Mouse (Mus musculus): ENCODE measurements around the gene Cog4. TPM values are rescaled to one million over a fixed set of nuclear protein-coding genes. Genes with fewer than 3 reads are reported as not detected.

Gene Cog4
- polyA plus RNA-seq (2014; fragmentation: Nextera tagmentation; extraction: Ambion mirVana) = 66.7 and 73.0 TPM in 2 replicates

DNA sequence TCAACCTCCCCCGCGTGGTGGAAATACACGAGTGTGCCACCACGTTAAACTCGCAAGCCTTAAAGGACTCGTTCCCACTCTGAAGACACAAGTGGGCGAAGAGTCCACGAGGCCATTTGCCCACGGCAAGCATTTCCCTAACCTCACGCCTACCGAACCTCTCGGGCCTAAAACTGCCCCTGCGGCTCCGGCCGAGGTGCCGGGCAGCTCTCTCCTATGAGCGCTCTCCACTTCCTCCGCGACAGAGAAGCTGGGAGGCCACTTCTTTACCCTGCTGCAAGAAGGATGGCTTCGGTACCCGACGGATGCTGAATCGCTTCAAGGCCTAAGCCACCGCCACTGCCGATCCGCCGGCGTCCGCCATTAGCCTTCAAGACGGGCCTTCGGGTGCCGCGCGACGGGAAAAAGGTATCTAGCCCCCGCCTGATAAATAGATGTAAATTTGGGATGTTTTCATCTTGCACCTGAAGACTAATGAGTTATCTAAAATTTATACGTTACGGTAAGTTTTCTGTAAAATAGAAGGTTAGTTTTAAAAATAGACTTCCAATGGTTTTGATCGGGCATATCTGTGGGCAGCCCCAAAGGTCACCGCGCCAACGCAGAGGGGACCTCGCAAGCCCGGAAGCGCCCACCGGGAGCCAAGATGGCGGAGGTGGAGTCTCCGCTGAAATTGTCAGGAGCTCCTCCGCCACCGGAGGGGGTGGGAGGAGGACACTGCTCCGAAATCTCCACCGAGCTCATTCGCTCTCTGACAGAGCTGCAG is at the start of gene Cog4, which contains the start of gene Sf3b3:
Cog4 (plus strand) TSS at position 196 of the 766 bp plus-strand sequence.
Sf3b3 (minus strand) TSS at position 383 of the 766 bp plus-strand sequence.
- under 1% methylated on average over 53 of the region's 53 CpGs for WGBS
- Histone ChIP-seq H3K4me2 (replicated peaks) (peak within 1 kb of the TSS; percentile 71), H3K9me3 (ENCODE audit: control insufficient read depth, low read length) (no peaks in the 10 kb centered on the region), H3K4me3 (replicated peaks; ENCODE audit: low read length) (peak within 1 kb of the TSS; percentile 92), H3K27me3 (ENCODE audit: control insufficient read depth, insufficient read depth, low read length) (no peaks in the 10 kb centered on the region), H3K9ac (peak within 1 kb of the TSS; percentile 94), H3K4me1 (replicated peaks; ENCODE audit: control insufficient read depth, insufficient read depth, low read length) (peaks cover 19% of the 10 kb centered on the region), H3K36me3 (replicated peaks; ENCODE audit: control insufficient read depth, insufficient read depth) (peaks cover 52% of the 10 kb centered on the region), H3K27ac (peak within 1 kb of the TSS; percentile 88)
- peak; percentile 93 for DNase-seq (ENCODE audit: low spot score)
- peak; percentile 93 for ATAC-seq (ENCODE audit: low FRiP score)

DNA sequence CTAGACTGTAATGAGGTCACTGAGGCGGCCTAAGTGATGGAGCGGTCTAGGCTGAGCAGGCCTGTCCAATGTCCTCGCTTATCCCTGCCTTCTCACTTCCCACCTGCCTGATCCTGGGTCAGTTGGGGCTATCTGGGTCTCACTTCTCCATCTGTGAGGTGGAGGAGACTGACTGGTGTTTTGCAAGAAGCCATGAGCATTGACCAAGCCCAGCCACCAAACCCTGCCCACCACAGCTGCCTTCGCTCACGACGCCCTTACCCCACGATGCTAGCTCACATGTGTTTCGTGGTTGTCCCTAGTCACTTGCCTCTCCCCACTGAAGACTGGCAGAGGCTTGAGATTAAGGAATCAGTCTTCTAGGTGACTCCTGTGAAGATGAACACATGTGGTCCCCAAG is 49.3 kb upstream of the Cog4 start:
- Histone ChIP-seq H3K27me3 (ENCODE audit: control insufficient read depth, insufficient read depth, low read length) (no peaks in the 10 kb centered on the region), H3K4me3 (replicated peaks; ENCODE audit: low read length) (no peak overlapping the region), H3K4me1 (replicated peaks; ENCODE audit: control insufficient read depth, insufficient read depth, low read length) (no peaks in the 10 kb centered on the region), H3K36me3 (replicated peaks; ENCODE audit: control insufficient read depth, insufficient read depth) (no peaks in the 10 kb centered on the region), H3K9me3 (ENCODE audit: control insufficient read depth, low read length) (peaks cover 3% of the 10 kb centered on the region; the same call in 1 of the 2 replicates), H3K9ac (no peak overlapping the region), H3K4me2 (replicated peaks) (no peak overlapping the region), H3K27ac (no peak overlapping the region)
- DNase-seq (ENCODE audit: low spot score) (no peak), ATAC-seq (ENCODE audit: low FRiP score) (no peak)
- over 99% methylated on average over 8 of the region's 8 CpGs for WGBS

DNA sequence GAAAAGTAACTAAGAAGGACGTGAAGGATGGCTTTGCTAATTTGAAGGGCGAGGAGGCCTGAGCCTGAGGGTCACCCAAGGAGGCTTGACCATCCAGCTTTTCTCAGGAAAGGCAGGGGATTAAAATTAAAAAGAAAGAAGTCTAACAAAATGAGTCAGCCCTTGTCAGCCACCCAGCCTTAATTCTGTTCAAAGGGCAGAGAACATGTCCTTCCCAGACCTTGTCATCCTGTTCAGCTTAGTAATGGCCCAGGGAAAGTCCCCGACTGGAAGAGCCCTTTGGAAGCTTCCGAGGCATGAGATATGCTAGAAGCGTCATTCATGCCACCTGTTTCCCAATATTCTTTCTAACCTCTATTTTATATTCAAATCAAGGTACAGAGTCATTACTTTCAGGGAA is 43.4 kb upstream of the Cog4 start:
- ATAC-seq (ENCODE audit: low FRiP score) (no peak), DNase-seq (ENCODE audit: low spot score) (no peak)
- H3K36me3 ChIP-seq (replicated peaks; ENCODE audit: control insufficient read depth, insufficient read depth) = no peaks in the 10 kb centered on the region
- no peak overlapping the region for H3K4me2 ChIP-seq (replicated peaks)
- H3K9me3 ChIP-seq (ENCODE audit: control insufficient read depth, low read length) = no peaks in the 10 kb centered on the region
- WGBS = 82% methylated on average over 5 of the region's 5 CpGs
- no peaks in the 10 kb centered on the region for H3K4me1 ChIP-seq (replicated peaks; ENCODE audit: control insufficient read depth, insufficient read depth, low read length)
- no peaks in the 10 kb centered on the region for H3K27me3 ChIP-seq (ENCODE audit: control insufficient read depth, insufficient read depth, low read length)
- no peak overlapping the region for H3K4me3 ChIP-seq (replicated peaks; ENCODE audit: low read length)
- H3K9ac ChIP-seq = no peak overlapping the region
- H3K27ac ChIP-seq = no peak overlapping the region

DNA sequence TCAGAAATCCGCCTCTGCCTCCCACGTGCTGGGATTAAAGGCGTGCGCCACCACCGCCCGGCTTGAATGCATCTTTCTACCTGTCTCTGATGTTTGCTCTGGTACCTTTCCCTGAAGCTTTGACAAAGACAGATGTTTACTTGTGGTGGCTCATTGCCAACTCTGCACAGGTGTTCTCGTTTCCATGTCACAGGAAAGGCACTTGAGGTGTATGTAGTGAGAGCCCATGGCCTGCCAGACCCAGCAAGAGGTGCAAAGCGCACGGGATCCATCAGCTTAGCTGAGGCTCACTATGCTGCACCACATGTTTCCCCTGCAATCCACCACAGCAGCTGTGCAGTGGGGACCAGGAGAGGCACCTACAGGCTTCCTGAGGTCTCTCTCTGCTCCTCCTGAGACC is 42.5 kb upstream of the Cog4 start:
- Histone ChIP-seq H3K36me3 (replicated peaks; ENCODE audit: control insufficient read depth, insufficient read depth) (peaks cover 7% of the 10 kb centered on the region; the same call in 1 of the 2 replicates), H3K27ac (no peak overlapping the region), H3K9ac (no peak overlapping the region), H3K27me3 (ENCODE audit: control insufficient read depth, insufficient read depth, low read length) (no peaks in the 10 kb centered on the region), H3K9me3 (ENCODE audit: control insufficient read depth, low read length) (no peaks in the 10 kb centered on the region), H3K4me2 (replicated peaks) (no peak overlapping the region), H3K4me1 (replicated peaks; ENCODE audit: control insufficient read depth, insufficient read depth, low read length) (no peaks in the 10 kb centered on the region), H3K4me3 (replicated peaks; ENCODE audit: low read length) (no peak overlapping the region)
- ATAC-seq (ENCODE audit: low FRiP score) = no peak
- WGBS = 94% methylated on average over 9 of the region's 9 CpGs
- DNase-seq (ENCODE audit: low spot score) = no peak

DNA sequence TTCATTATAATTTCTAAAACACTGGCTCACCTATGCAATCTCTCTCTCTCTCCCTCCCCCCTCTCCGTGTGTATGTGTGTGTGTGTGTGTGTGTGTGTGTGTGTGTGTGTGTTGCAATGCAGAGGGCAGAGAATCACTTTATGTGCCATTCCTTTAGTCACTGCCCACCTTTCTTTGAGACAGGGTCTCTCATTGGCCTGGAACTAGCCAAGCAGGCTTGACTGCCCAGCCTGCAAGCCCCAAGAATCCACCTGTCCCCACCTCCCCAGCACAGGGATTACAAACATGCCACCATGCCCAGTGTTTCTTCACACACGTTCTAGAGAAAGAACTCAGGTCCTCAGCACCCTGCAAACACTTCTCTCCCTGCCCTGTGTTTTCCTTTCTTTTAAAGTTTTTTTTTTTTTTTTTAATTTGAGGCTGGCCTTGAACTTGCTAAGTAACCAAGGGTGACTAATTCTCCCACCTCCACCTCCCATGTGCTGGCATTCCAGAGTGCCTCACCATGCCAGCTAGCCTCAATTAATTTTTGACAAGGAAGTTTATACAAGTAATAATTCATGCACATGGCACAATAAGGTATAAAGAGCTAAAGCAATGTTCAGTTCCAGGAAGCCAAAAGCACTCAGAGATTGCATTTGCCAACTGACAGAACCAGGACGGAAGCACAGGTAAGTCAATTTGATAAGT is 41.4 kb upstream of the Cog4 start:
- no peak for DNase-seq (ENCODE audit: low spot score)
- H3K4me2 ChIP-seq (replicated peaks) = no peak overlapping the region
- H3K4me3 ChIP-seq (replicated peaks; ENCODE audit: low read length) = no peak overlapping the region
- ATAC-seq (ENCODE audit: low FRiP score) = no peak
- no peaks in the 10 kb centered on the region for H3K4me1 ChIP-seq (replicated peaks; ENCODE audit: control insufficient read depth, insufficient read depth, low read length)
- H3K9me3 ChIP-seq (ENCODE audit: control insufficient read depth, low read length) = no peaks in the 10 kb centered on the region
- peaks cover 18% of the 10 kb centered on the region for H3K36me3 ChIP-seq (replicated peaks; ENCODE audit: control insufficient read depth, insufficient read depth)
- no peaks in the 10 kb centered on the region for H3K27me3 ChIP-seq (ENCODE audit: control insufficient read depth, insufficient read depth, low read length)
- H3K27ac ChIP-seq = no peak overlapping the region
- H3K9ac ChIP-seq = no peak overlapping the region
- 60% methylated on average over 3 of the region's 3 CpGs for WGBS

DNA sequence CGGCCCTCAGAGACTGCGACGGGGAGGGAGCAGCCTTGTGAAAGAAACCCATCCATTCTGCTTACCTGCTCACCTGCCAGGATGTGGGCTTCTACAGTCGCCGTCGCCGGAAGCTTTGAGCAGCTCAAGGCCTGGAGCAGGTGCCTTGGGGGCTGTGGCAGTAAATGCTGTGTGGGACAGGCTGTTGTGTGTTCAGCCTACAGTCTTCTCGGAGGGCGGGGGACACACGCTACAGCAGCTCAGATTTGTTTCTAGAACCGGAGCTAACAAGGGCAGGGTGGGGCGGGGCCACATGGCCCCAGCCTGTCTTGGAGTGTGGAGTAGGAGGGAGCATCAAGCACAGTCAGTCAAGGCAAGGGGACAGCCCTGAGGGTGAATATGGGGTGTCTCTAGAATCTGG is 40.7 kb upstream of the Cog4 start, which contains the start of gene Il34:
Il34 (minus strand) TSS at position 256 of the 400 bp plus-strand sequence.
- Histone ChIP-seq H3K36me3 (replicated peaks; ENCODE audit: control insufficient read depth, insufficient read depth) (peaks cover 25% of the 10 kb centered on the region), H3K4me1 (replicated peaks; ENCODE audit: control insufficient read depth, insufficient read depth, low read length) (no peaks in the 10 kb centered on the region), H3K9ac (no peak within 1 kb of the TSS), H3K27me3 (ENCODE audit: control insufficient read depth, insufficient read depth, low read length) (no peaks in the 10 kb centered on the region), H3K27ac (no peak within 1 kb of the TSS), H3K4me2 (replicated peaks) (no peak within 1 kb of the TSS), H3K9me3 (ENCODE audit: control insufficient read depth, low read length) (no peaks in the 10 kb centered on the region), H3K4me3 (replicated peaks; ENCODE audit: low read length) (no peak within 1 kb of the TSS)
- 45% methylated on average over 12 of the region's 12 CpGs for WGBS
- no peak for DNase-seq (ENCODE audit: low spot score)
- no peak for ATAC-seq (ENCODE audit: low FRiP score)

DNA sequence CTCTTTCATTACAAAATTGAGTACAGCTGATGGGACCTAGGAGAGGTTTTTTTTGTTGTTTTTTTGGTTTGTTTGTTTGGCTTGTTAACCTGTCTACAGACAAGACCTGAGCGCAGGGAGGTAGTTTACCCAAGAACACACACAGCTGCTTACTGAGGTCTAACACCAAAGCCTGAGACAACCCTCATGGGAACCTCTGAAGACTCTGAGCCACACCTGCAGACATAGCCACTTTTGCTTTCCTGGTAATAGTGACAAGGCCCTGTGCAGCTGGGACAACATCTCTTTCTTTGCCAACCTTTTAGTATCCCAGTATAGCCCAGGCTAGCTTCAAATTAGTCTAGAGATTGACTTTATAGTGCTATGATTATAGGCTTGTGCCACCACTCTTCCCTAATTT is 40.3 kb upstream of the Cog4 start:
- Histone ChIP-seq H3K4me2 (replicated peaks) (no peak overlapping the region), H3K27ac (no peak overlapping the region), H3K9me3 (ENCODE audit: control insufficient read depth, low read length) (no peaks in the 10 kb centered on the region), H3K9ac (no peak overlapping the region), H3K36me3 (replicated peaks; ENCODE audit: control insufficient read depth, insufficient read depth) (peaks cover 30% of the 10 kb centered on the region), H3K4me3 (replicated peaks; ENCODE audit: low read length) (no peak overlapping the region), H3K27me3 (ENCODE audit: control insufficient read depth, insufficient read depth, low read length) (no peaks in the 10 kb centered on the region), H3K4me1 (replicated peaks; ENCODE audit: control insufficient read depth, insufficient read depth, low read length) (no peaks in the 10 kb centered on the region)
- WGBS = 100% methylated on average over 1 of the region's 1 CpGs
- ATAC-seq (ENCODE audit: low FRiP score) (no peak), DNase-seq (ENCODE audit: low spot score) (no peak)

DNA sequence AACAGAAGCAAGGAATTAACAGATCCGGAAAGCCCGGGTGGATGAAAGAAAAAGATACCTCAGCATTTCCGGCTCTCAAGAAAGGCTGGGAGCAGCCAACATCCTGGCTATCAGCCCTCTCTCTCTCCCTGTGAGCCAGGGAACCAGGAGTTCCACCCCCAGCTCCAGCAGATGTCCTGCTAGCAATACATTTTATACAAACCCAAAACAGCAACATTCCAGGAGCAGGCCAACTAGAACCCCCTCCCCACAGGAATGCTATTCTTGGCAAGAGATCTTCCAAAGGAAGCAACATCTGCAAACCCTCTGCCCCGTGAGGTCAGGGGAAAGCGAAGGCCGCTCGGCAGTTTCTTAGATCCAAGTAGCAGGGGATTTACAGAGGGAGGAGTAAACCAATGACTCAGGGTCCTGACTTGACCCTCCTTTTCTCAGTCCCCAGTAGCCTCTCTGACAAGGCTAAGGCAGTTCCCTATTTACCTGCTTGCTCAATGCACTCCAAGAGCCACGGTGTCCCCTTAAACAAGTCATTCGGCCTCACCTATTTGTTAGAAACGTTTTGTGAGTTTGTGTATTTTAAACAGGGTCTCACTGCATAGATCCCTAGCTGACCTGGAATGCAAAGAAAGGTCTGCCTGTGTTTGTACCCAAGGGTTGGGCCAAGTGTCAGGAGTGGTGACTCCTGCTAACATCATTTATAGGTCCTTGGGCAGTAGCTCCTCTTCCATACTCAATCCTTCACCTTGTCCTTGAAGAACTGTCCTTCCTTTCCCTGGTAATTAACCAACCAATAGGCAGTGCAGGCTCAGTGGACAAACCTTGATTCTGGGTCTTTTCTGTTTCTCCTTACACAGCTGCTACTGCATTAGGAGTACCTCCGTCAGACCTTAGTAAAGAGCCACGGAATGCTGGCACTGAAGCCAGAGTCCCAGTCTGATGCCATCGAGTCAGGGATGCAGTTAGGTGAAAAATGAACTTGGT is 37.6 kb upstream of the Cog4 start:
- DNase-seq (ENCODE audit: low spot score) (no peak), ATAC-seq (ENCODE audit: low FRiP score) (no peak)
- Histone ChIP-seq H3K9me3 (ENCODE audit: control insufficient read depth, low read length) (no peaks in the 10 kb centered on the region), H3K4me3 (replicated peaks; ENCODE audit: low read length) (no peak overlapping the region), H3K27ac (no peak overlapping the region), H3K9ac (no peak overlapping the region), H3K27me3 (ENCODE audit: control insufficient read depth, insufficient read depth, low read length) (no peaks in the 10 kb centered on the region), H3K4me1 (replicated peaks; ENCODE audit: control insufficient read depth, insufficient read depth, low read length) (no peaks in the 10 kb centered on the region), H3K4me2 (replicated peaks) (no peak overlapping the region), H3K36me3 (replicated peaks; ENCODE audit: control insufficient read depth, insufficient read depth) (peaks cover 56% of the 10 kb centered on the region)
- WGBS = 61% methylated on average over 13 of the region's 13 CpGs

DNA sequence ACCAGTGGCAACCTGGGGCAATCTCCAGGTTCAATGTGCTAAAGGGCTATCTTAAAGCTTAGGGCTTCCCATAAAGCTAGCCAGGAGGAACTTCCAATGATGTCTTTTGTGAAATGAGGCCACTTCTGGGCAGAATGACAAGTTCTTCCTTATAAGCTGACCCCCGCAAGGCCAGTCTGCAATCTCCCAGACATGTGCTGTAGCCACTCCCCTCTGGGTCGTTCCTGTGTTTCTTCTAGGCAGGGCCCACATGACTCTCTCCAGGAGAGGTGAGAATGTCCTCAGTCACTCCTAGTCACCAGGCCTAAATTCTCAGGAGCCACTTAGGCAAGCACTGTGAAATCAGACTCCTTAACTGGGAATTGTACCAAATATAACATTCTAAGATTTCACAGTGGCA is 36.6 kb upstream of the Cog4 start:
- H3K36me3 ChIP-seq (replicated peaks; ENCODE audit: control insufficient read depth, insufficient read depth) = peaks cover 66% of the 10 kb centered on the region
- H3K27ac ChIP-seq = no peak overlapping the region
- H3K27me3 ChIP-seq (ENCODE audit: control insufficient read depth, insufficient read depth, low read length) = no peaks in the 10 kb centered on the region
- no peak overlapping the region for H3K4me3 ChIP-seq (replicated peaks; ENCODE audit: low read length)
- H3K9me3 ChIP-seq (ENCODE audit: control insufficient read depth, low read length) = no peaks in the 10 kb centered on the region
- H3K9ac ChIP-seq = no peak overlapping the region
- H3K4me1 ChIP-seq (replicated peaks; ENCODE audit: control insufficient read depth, insufficient read depth, low read length) = no peaks in the 10 kb centered on the region
- no peak for ATAC-seq (ENCODE audit: low FRiP score)
- 70% methylated on average over 2 of the region's 2 CpGs for WGBS
- no peak overlapping the region for H3K4me2 ChIP-seq (replicated peaks)
- no peak for DNase-seq (ENCODE audit: low spot score)
